Mouse (Mus musculus): ENCODE measurements around the gene Ntmt1. TPM values are rescaled to one million over a fixed set of nuclear protein-coding genes. Genes with fewer than 3 reads are reported as not detected.

The Ntmt1 gene
- polyA plus RNA-seq, 2 experiments from 2014 or later, result 30.5 to 44.9 TPM

GRCm38 (mm10) chr2:30826825-30827748, 19.5 kb downstream of the Ntmt1 start:
- ATAC-seq, result peak; percentile 46

- peak; percentile 93 for ATAC-seq
Measured at GRCm38 (mm10) chr2:30827749-30828475, 20.3 kb downstream of the Ntmt1 start.

GRCm38 (mm10) chr2:30829315-30829714, 21.7 kb downstream of the Ntmt1 start:
- ATAC-seq, result no peak

GRCm38 (mm10) chr2:30830283-30830795, 22.7 kb downstream of the Ntmt1 start, which contains the start of gene Asb6:
Gene Asb6 (minus strand): TSS chr2:30830333.
- ATAC-seq, result no peak

GRCm38 (mm10) chr2:30833644-30834043, 26.0 kb downstream of the Ntmt1 start:
- ATAC-seq, result no peak

- ATAC-seq, result no peak
Measured at GRCm38 (mm10) chr2:30834373-30835022, 26.9 kb downstream of the Ntmt1 start, which contains the start of gene Prrx2. Gene Prrx2 (plus strand): TSS chr2:30834972.

- no peak for ATAC-seq
Measured at GRCm38 (mm10) chr2:30836238-30836990, 28.8 kb downstream of the Ntmt1 start.

GRCm38 (mm10) chr2:30842615-30843014, 35.0 kb downstream of the Ntmt1 start:
- ATAC-seq, result no peak

GRCm38 (mm10) chr2:30845152-30846070, 37.8 kb downstream of the Ntmt1 start:
- no peak for ATAC-seq

GRCm38 (mm10) chr2:30846236-30846635, 38.6 kb downstream of the Ntmt1 start:
- ATAC-seq, result no peak

- no peak for ATAC-seq
Measured at GRCm38 (mm10) chr2:30846723-30847122, 39.1 kb downstream of the Ntmt1 start.

- ATAC-seq, result no peak
Measured at GRCm38 (mm10) chr2:30848184-30848583, 40.6 kb downstream of the Ntmt1 start.

GRCm38 (mm10) chr2:30850581-30850980, 43.0 kb downstream of the Ntmt1 start:
- ATAC-seq, result no peak

- ATAC-seq, result no peak
Measured at GRCm38 (mm10) chr2:30852771-30853313, 45.2 kb downstream of the Ntmt1 start.

GRCm38 (mm10) chr2:30857076-30857475, 49.5 kb downstream of the Ntmt1 start:
- no peak for ATAC-seq

- ATAC-seq, result no peak
Measured at GRCm38 (mm10) chr2:30859782-30860181, 52.2 kb downstream of the Ntmt1 start.

GRCm38 (mm10) chr2:30862081-30862480, 54.5 kb downstream of the Ntmt1 start:
- ATAC-seq, result no peak

- no peak for ATAC-seq
Measured at GRCm38 (mm10) chr2:30863574-30863973, 55.9 kb downstream of the Ntmt1 start.

GRCm38 (mm10) chr2:30864968-30865381, 57.3 kb downstream of the Ntmt1 start:
- ATAC-seq, result no peak

- no peak for ATAC-seq
Measured at GRCm38 (mm10) chr2:30865426-30865825, 57.8 kb downstream of the Ntmt1 start.
